Mouse (Mus musculus): ENCODE data around the gene Olfr661. TPM values are rescaled to one million over a fixed set of nuclear protein-coding genes. Genes with fewer than 3 reads are reported as not detected.

Gene Olfr661
- polyA plus RNA-seq (2017; shearing (Covaris generic)): not detected

DNA sequence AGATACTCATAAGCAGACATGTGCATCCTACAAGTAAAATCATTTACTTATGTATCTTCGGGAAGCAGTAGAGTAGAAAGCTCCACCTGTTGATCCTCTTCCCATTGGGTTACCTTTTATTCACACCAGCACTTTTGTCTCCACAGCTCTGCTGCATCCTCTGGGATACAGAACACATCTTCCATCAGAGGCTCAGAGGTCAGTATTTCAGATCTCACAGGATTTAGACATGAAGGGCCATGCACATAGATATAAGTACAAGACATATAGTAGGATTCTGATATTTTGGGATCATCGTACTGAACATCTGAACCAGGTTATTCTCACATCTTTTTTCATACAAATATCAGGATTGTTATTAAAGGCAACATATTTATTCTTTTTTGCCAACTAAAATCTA is at the start of gene Olfr661:
Gene Olfr661 (plus strand): TSS at position 301 of the 400 bp plus-strand sequence.

DNA sequence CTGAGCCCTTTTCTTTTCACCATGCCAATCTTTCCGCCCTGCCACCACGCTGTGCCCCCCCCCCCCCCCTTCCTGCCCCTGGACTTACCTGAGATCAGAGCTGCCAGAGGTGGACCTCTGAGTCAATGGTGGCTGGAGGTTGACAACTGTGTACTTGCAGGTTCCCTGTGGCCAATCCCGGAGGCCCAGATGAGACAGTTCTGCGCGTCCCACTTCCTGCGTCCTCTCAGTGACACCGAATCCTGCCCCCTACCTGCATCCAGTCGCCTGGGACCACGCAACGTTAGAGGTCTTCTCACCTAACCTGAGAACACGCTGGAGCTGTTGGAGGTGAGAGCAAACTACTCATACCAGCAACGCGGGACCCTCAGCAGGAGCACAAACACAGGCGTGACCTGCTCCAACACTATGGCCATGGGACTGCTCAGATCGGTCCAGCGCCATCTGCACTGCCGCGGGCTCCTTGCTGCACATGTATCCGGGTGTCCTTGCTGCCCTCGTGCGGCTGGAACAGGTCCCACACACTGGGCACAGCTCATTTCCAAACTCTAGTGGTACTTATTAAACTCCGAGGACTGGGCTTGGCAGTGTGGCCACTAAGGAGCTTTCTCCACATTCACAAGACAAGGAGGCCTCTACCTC is 39.3 kb upstream of the Olfr661 start, which contains the start of gene Olfr658:
Gene Olfr658 (minus strand): TSS at position 465 of the 642 bp plus-strand sequence.

DNA sequence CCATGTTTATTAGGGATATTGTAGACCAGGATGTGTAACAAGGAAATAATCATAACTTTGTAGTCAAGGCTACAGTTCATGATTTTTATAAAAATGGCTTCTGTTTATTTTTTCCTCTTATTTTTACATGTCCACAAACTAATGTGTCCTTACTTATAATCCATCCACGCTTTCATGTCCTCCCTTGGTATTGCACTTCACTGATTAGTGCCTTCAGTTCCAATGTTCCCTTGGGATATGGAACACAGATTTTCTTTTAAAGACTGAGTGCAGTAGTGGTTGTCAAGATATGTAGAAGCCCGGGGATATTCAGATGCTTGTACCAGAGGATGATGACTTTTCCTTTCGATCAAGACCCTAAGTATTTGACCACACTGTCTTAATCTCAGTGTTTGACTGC is 19.8 kb upstream of the Olfr661 start, which contains the start of gene Olfr659:
Gene Olfr659 (plus strand): TSS at position 301 of the 400 bp plus-strand sequence.

Other genes starting within 250 kb of the Olfr661 start
- 62.1 TPM for gene Trim30a, start 221.3 kb upstream of the Olfr661 start, polyA plus RNA-seq (2017; shearing (Covaris generic))
- 17.5 TPM for gene Trim30d, start 178.7 kb upstream of the Olfr661 start, polyA plus RNA-seq (2017; shearing (Covaris generic))
- not detected for gene Olfr651, start 136.4 kb upstream of the Olfr661 start, polyA plus RNA-seq (2017; shearing (Covaris generic))
- gene Olfr652, start 125.6 kb upstream of the Olfr661 start, polyA plus RNA-seq (2017; shearing (Covaris generic)): 0.12 TPM
- gene Olfr653, start 109.2 kb upstream of the Olfr661 start, polyA plus RNA-seq (2017; shearing (Covaris generic)): not detected
- gene Olfr654, start 99.5 kb upstream of the Olfr661 start, polyA plus RNA-seq (2017; shearing (Covaris generic)): not detected
- gene Olfr655, start 84.7 kb upstream of the Olfr661 start, polyA plus RNA-seq (2017; shearing (Covaris generic)): not detected
- gene Olfr656, start 72.5 kb upstream of the Olfr661 start, polyA plus RNA-seq (2017; shearing (Covaris generic)): not detected
- gene Olfr657, start 61.7 kb upstream of the Olfr661 start, polyA plus RNA-seq (2017; shearing (Covaris generic)): not detected
- gene Olfr658, start 39.2 kb upstream of the Olfr661 start, polyA plus RNA-seq (2017; shearing (Covaris generic)): not detected
- gene Olfr659, start 19.7 kb upstream of the Olfr661 start, polyA plus RNA-seq (2017; shearing (Covaris generic)): 0.04 TPM
- not detected for gene Usp17le, start 91.0 kb downstream of the Olfr661 start, polyA plus RNA-seq (2017; shearing (Covaris generic))
- gene Usp17lb, start 156.1 kb downstream of the Olfr661 start, polyA plus RNA-seq (2017; shearing (Covaris generic)): not detected
- 0.14 TPM for gene Usp17la, start 170.5 kb downstream of the Olfr661 start, polyA plus RNA-seq (2017; shearing (Covaris generic))
- gene Olfr665, start 191.5 kb downstream of the Olfr661 start, polyA plus RNA-seq (2017; shearing (Covaris generic)): not detected
- gene Olfr666, start 209.5 kb downstream of the Olfr661 start, polyA plus RNA-seq (2017; shearing (Covaris generic)): not detected
- not detected for gene Olfr667, start 235.0 kb downstream of the Olfr661 start, polyA plus RNA-seq (2017; shearing (Covaris generic))
- gene Olfr668, start 241.6 kb downstream of the Olfr661 start, polyA plus RNA-seq (2017; shearing (Covaris generic)): not detected
- not detected for gene Olfr669, start 247.7 kb downstream of the Olfr661 start, polyA plus RNA-seq (2017; shearing (Covaris generic))